Mouse (Mus musculus) olfactory bulb, adult 2 months (tissue): Measurements from ENCODE around the gene Kcnn3.

Experiments
- CTCF ChIP-seq: fragments of 200-500 bp; IDR thresholded peaks from 2 replicates; pipeline ENCODE4 v1.5.1; 2012; ENCODE audit warnings: low read depth, mild to moderate bottlenecking, low read length, moderate library complexity; ENCODE audit not compliant: insufficient read depth
- POLR2A ChIP-seq: fragments of 200-500 bp; IDR thresholded peaks from 2 replicates; pipeline ENCODE4 v1.6.1; 2012; ENCODE audit warnings: mild to moderate bottlenecking, low read depth, low read length, moderate library complexity; ENCODE audit not compliant: insufficient read depth

- TF ChIP-seq CTCF (no peak), POLR2A (no peak)
These were observed 69.4 kb downstream of the Kcnn3 start for GRCm38 (mm10) chr3:89589321-89589720.
